Mouse (Mus musculus) layer of hippocampus, adult 6 months (tissue): ENCODE results near the gene Hdx. TPM values are rescaled to one million over a fixed set of nuclear protein-coding genes. Genes with fewer than 3 reads are reported as not detected.

Source experiments
- long read RNA-seq, 2 experiments: library from polyadenylated mRNA; unstranded; transcript quantifications; one replicate each; pipeline ENCODE4 v2.0.0; 2019 to 2020
- polyA plus RNA-seq: library from polyadenylated mRNA; unstranded; fragments of <200 nt; fragmentation: Nextera tagmentation; gene quantifications from 2 replicates; pipeline ENCODE4 v1.2.3, GENCODE M21; 2021

Gene Hdx
- 0.16 and 0.30 TPM in 2 replicates for polyA plus RNA-seq
- long read RNA-seq, experiment 1, result 0 reads
- long read RNA-seq, experiment 2, full-length matches to known transcripts, result 1 of 6 reads
- long read RNA-seq, experiment 2, partial matches to known transcripts, result 4 of 6 reads
- long read RNA-seq, experiment 2, other reads (novel, unspliced or antisense), result 1 of 6 reads

DNA sequence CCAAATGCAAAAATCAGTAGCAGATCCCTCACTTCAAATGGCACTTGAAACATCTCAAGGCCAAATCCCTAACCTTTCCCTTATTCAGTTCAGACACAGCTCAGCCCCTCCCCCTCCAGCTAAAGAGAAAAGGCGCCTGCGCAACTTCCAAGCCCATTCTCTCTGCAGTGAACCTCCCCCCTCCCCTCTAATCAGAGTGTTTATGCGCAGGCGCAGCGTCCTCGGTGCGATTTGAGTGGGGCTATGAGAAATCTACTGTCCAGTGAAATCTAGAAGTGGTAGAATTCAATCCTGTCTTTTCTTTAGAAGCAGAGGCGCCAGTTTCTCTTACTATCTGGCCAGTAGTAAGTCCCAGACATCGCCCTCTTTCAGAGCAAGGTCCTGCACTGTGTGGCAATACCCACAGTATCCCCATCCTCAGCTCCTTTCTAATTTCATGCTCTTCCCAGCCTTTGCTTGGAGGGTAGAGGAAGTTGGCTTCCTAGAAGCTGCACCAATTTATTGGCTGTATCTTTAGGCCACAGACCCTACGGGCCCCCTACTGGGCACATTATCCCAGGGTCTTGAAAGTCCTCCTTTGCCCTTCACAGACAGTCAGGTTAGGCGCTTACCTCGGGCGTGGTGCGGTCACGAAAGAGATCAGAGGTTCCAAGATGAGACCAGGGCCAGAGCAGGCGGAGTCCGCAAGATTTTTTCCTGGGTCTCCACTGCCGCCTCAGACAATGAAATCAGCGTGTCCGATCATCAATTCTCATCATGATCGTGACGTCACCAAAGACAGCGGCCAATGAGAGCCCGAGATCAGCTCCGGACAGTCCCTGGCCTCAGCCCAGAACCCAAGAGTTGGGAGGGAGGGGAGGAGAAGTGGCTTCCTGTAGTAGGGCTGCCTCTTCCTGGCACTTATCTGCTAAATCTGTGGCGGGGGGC is at the start of gene Hdx:
Gene Hdx (minus strand): TSS at position 724 of the 927 bp plus-strand sequence.

DNA sequence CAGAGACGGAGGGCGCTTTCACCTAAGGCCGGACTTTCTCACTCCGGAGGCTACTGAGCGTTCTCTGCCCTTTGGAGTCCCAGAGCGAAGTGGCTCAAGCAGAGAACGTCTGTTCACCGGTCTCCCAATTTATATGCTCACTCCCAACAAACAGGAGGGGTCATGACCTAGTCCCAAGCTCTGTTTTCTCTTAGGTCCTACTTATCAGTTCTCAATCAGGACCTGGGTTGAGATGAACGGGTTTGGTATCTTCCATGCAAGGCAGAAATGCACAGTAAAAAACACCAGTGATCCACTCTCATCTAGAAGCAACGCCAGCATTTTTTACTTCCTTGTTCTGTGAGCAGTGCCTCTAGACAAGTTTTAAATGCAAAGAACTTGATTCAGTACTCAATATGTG is 159.0 kb downstream of the Hdx start, which contains the start of gene Rps6ka6:
Gene Rps6ka6 (minus strand): TSS at position 101 of the 400 bp plus-strand sequence.

Other genes with a start within 250 kb of the Hdx start
- gene Rps6ka6, start 159.1 kb downstream of the Hdx start, polyA plus RNA-seq, result 0.70 and 1.2 TPM in 2 replicates
- gene Gm45194, start 194.3 kb upstream of the Hdx start, polyA plus RNA-seq, result not detected in 2 replicates